Mouse (Mus musculus) liver, embryonic 11.5 days (tissue): Measurements from ENCODE around the gene Ogdh. TPM values are rescaled to one million over a fixed set of nuclear protein-coding genes. Genes with fewer than 3 reads are reported as not detected.
A peak's percentile ranks its signal among the peaks of the same experiment; 100 is the strongest.

ENCODE experiments used
- ATAC-seq: fragments of 200-750 bp; cut with Nextera tagmentation; replicated peaks from 2 replicates; pipeline ENCODE4 v1.8.0; 2017; ENCODE audit warnings: moderate number of reproducible peaks, mild to moderate bottlenecking, moderate TSS enrichment, moderate library complexity; ENCODE audit not compliant: low FRiP score
- DNase-seq: peaks from one replicate; pipeline ENCODE4 v3.0.0-alpha.2; 2017; ENCODE audit warnings: low spot score
- H3K27ac ChIP-seq: fragments of 300-500 bp; sonication (generic); 2 replicates; pipeline ENCODE4 v1.5.1; 2014; ENCODE audit warnings: mild to moderate bottlenecking, low read depth, low read length, control low read depth
- H3K27me3 ChIP-seq: fragments of 300-500 bp; sonication (generic); replicated peaks from 2 replicates; pipeline ENCODE4 v1.6.1; 2014; ENCODE audit warnings: low read length, mixed read lengths; ENCODE audit not compliant: control insufficient read depth, insufficient read depth
- H3K36me3 ChIP-seq: fragments of 300-500 bp; sonication (generic); 2 replicates; pipeline ENCODE4 v1.6.1; 2014; ENCODE audit warnings: mild to moderate bottlenecking, low read length, moderate library complexity, mixed read lengths; ENCODE audit not compliant: control insufficient read depth, insufficient read depth
- H3K4me1 ChIP-seq: fragments of 300-500 bp; sonication (generic); replicated peaks from 2 replicates; pipeline ENCODE4 v1.6.1; 2014; ENCODE audit warnings: low read length, mixed read lengths; ENCODE audit not compliant: control insufficient read depth, insufficient read depth
- H3K4me2 ChIP-seq: fragments of 300-500 bp; sonication (generic); 2 replicates; pipeline ENCODE4 v1.6.1; 2014; ENCODE audit warnings: mild to moderate bottlenecking, control low read depth, moderate library complexity
- H3K4me3 ChIP-seq: fragments of 300-500 bp; sonication (generic); 2 replicates; pipeline ENCODE4 v1.5.1; 2014; ENCODE audit warnings: low read depth, low read length, control low read depth
- H3K9ac ChIP-seq: fragments of 300-500 bp; sonication (generic); 2 replicates; pipeline ENCODE4 v1.6.1; 2014; ENCODE audit warnings: low read depth, low read length, control low read depth
- H3K9me3 ChIP-seq: fragments of 300-500 bp; sonication (generic); 2 replicates; pipeline ENCODE4 v1.6.1; 2016; ENCODE audit warnings: low read length, inconsistent platforms, mixed read lengths; ENCODE audit not compliant: control insufficient read depth
- WGBS: fragments of 180-500 bp; shearing (Covaris S2); extraction: QIAGEN DNeasy Blood & Tissue Kit; methylation state at CpG from one replicate; pipeline ENCODE4 v1.1.7; 2014; 5-methylcytosine and 5-hydroxymethylcytosine counted together
- polyA plus RNA-seq: library from polyadenylated mRNA; unstranded; fragments of >200 nt; fragmentation: Nextera tagmentation; extraction: Ambion mirVana; gene quantifications from 2 replicates; pipeline ENCODE4 v1.2.1, GENCODE M21; 2014

Gene Ogdh
- polyA plus RNA-seq, 1 experiment from 2014 or later, result 124 TPM

DNA sequence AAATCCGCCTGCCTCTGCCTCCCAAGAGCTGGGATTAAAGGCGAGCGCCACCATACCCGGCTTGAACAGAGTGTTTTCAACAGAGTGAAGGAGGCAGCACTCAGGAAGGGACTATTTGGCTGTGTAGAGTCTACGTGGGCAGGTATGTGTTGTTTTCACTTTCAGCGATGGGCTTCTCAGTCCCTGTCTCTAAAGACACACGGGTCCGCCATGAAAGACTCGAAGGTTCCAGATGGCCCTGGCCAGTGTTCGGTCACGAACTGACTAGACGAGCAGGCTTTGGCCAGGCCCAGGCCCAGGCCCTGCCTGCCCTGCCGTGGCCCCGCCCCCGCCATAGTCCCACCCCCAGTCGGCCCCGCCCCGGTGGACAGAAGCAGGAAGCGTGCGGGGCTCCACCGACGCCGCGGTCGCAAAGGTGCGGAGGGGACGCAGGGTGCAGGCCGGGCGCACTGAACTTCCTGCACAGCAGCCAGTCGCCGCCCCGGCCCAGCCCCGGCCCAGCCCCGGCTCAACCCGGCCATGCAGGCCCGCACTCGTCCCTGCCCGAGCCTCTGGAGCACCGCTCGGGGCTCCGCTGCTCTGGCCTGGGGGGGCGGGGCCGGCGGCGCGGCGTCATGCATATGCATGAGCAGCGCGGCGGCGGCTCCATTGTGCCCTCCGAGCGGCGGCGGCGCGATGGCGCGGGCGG, 97.4 kb downstream of the Ogdh start, which contains the start of gene Zmiz2:
Zmiz2 (plus strand) TSS at position 349 of the 688 bp plus-strand sequence.
- Histone ChIP-seq H3K4me2 (peak within 1 kb of the TSS; percentile 91), H3K4me3 (peak within 1 kb of the TSS; percentile 86), H3K27ac (peak within 1 kb of the TSS; percentile 96), H3K27me3 (no peaks in the 10 kb centered on the region), H3K36me3 (peaks cover 9% of the 10 kb centered on the region; the same call in 1 of the 2 replicates), H3K4me1 (peaks cover 27% of the 10 kb centered on the region), H3K9ac (peak within 1 kb of the TSS; percentile 77), H3K9me3 (no peaks in the 10 kb centered on the region)
- peak; percentile 98 for DNase-seq
- ATAC-seq, result peak; percentile 99
- 6% methylated on average over 43 of the region's 60 CpGs for WGBS

- peaks cover 9% of the 10 kb centered on the region; the same call in 1 of the 2 replicates for H3K36me3 ChIP-seq
- H3K27ac ChIP-seq, result peak overlapping the region; percentile 96
- H3K9me3 ChIP-seq, result no peaks in the 10 kb centered on the region
- ATAC-seq (peak; percentile 5; the same call in 1 of the 2 replicates), DNase-seq (peak; percentile 53)
- under 1% methylated on average over 40 of the region's 43 CpGs for WGBS
- peak overlapping the region; percentile 91 for H3K4me2 ChIP-seq
- H3K27me3 ChIP-seq, result no peaks in the 10 kb centered on the region
- peak overlapping the region; percentile 86 for H3K4me3 ChIP-seq
- H3K9ac ChIP-seq, result peak overlapping the region; percentile 77
- peaks cover 27% of the 10 kb centered on the region for H3K4me1 ChIP-seq
Measured at GRCm38 (mm10) chr11:6389483-6389921, 98.1 kb downstream of the Ogdh start.

DNA sequence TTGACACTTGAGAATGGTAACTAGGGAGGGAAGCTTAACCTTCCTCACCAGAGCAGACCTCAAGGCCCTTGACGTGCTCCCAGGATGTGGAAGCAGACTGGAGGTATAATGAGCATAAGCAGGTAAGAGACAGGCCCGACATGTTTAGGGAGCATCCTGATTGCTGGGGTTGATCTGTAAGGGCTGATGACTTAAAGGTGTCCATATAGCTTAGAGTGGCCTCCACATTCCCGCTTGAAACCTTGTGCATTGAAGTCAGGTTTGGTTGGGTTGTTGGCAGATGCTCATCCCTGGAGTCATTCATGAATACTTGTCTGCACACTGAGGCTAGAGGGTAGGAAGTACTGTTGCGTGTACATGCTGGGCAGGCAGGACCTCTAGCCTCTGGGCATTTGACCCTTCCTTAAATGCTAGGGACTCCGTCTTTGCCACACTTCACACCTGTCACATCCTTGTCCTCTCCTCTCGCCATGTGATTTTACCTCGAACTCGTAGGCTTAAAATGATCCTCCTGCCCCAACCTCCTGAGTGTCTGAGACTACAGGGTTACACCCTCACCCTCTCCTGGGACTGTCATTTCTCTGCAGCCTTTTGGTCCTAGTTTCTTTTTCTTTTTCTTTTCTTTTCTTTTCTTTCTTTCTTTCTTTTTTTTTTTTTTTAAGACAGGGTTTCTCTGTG, 99.1 kb downstream of the Ogdh start:
- Histone ChIP-seq H3K9ac (peak overlapping the region; percentile 77), H3K27ac (no peak overlapping the region), H3K4me2 (peak overlapping the region; percentile 91), H3K4me1 (peaks cover 27% of the 10 kb centered on the region), H3K27me3 (no peaks in the 10 kb centered on the region), H3K9me3 (no peaks in the 10 kb centered on the region), H3K4me3 (peak overlapping the region; percentile 86), H3K36me3 (peaks cover 9% of the 10 kb centered on the region; the same call in 1 of the 2 replicates)
- DNase-seq, result no peak
- 80% methylated on average over 8 of the region's 8 CpGs for WGBS
- ATAC-seq, result no peak

DNA sequence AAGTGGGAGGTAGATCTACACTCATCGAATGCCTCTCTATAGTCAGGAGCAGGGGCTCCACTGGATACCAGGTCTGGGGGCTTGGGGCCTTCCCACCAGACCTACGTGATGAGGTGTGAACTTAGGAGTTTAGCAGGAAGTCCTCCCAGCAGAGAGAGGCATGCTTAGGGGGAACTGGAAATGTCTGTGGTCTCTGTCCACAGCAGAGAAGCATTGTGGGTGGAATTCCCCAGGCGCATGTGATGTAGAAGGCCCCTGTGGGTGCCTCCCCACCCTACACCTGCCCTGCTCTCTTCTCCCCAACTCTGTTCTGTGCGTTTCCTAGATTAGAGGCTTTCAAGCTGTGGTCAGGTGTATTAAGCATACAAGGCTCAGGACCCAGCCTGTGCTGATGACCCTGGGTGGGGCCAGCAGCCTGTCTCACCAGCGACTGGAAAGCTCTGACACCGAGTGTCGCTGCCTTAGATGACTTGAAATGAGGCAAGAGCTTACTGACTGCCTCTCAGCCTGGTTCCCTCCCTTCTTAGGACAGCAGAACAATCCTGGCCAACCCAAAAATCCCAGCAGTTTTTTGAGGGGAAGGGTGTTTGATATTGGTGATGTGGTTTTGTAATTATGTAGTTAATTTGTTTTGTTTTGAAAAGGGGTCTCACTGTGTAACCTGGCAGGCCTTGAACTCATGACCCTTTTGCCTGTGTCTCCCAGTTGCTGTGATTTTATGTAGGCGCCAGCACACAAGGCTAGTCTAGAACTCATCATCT, 100.3 kb downstream of the Ogdh start:
- Histone ChIP-seq H3K4me1 (peaks cover 27% of the 10 kb centered on the region), H3K36me3 (peaks cover 19% of the 10 kb centered on the region; the same call in 1 of the 2 replicates), H3K9ac (no peak overlapping the region; the same call in 1 of the 2 replicates), H3K27ac (no peak overlapping the region), H3K4me2 (no peak overlapping the region), H3K4me3 (no peak overlapping the region), H3K9me3 (no peaks in the 10 kb centered on the region), H3K27me3 (no peaks in the 10 kb centered on the region)
- 77% methylated on average over 8 of the region's 8 CpGs for WGBS
- ATAC-seq (no peak), DNase-seq (no peak)

DNA sequence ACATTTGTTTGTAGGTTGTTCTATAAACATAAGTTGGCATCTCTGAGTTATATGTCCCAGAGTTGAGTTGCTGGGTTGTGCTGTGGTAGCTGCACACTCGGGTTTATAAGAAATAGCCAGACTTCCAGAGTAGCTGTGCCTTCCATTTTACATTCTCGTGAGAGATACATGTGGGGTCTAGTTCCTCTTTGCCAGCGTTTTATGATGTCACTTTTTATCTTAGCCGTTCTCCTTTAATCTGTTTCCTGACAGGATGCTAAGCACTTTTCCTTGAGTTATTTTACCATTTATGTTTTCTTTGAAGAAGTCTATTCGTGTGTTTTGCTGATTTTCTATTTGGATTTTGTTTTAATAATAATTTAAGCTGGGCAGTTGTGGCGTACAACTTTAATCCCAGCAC, 101.4 kb downstream of the Ogdh start:
- Histone ChIP-seq H3K4me1 (peaks cover 27% of the 10 kb centered on the region), H3K36me3 (peaks cover 29% of the 10 kb centered on the region; the same call in 1 of the 2 replicates), H3K9ac (no peak overlapping the region), H3K4me2 (no peak overlapping the region), H3K9me3 (no peaks in the 10 kb centered on the region), H3K27me3 (no peaks in the 10 kb centered on the region), H3K4me3 (no peak overlapping the region), H3K27ac (no peak overlapping the region)
- ATAC-seq (no peak), DNase-seq (no peak)
- 54% methylated on average over 6 of the region's 6 CpGs for WGBS

GRCm38 (mm10) chr11:6393866-6394265, 102.4 kb downstream of the Ogdh start:
- ATAC-seq (no peak), DNase-seq (no peak)
- H3K4me3 ChIP-seq, result no peak overlapping the region
- no peaks in the 10 kb centered on the region for H3K9me3 ChIP-seq
- peaks cover 27% of the 10 kb centered on the region for H3K4me1 ChIP-seq
- no peak overlapping the region for H3K27ac ChIP-seq
- peaks cover 38% of the 10 kb centered on the region; the same call in 1 of the 2 replicates for H3K36me3 ChIP-seq
- no peak overlapping the region for H3K9ac ChIP-seq
- 88% methylated on average over 1 of the region's 1 CpGs for WGBS
- H3K4me2 ChIP-seq, result no peak overlapping the region
- no peaks in the 10 kb centered on the region for H3K27me3 ChIP-seq

- Histone ChIP-seq H3K36me3 (peaks cover 48% of the 10 kb centered on the region), H3K27ac (no peak overlapping the region), H3K27me3 (no peaks in the 10 kb centered on the region), H3K9ac (no peak overlapping the region), H3K4me2 (no peak overlapping the region), H3K9me3 (no peaks in the 10 kb centered on the region), H3K4me3 (no peak overlapping the region), H3K4me1 (peaks cover 18% of the 10 kb centered on the region)
- ATAC-seq (no peak), DNase-seq (no peak)
- 91% methylated on average over 5 of the region's 5 CpGs for WGBS
Measured at GRCm38 (mm10) chr11:6395565-6395964, 104.1 kb downstream of the Ogdh start.

- no peak for DNase-seq
- Histone ChIP-seq H3K4me3 (no peak overlapping the region), H3K36me3 (peaks cover 61% of the 10 kb centered on the region), H3K9ac (no peak overlapping the region), H3K4me1 (no peaks in the 10 kb centered on the region), H3K4me2 (no peak overlapping the region), H3K27me3 (no peaks in the 10 kb centered on the region), H3K9me3 (no peaks in the 10 kb centered on the region), H3K27ac (no peak overlapping the region)
- 92% methylated on average over 10 of the region's 10 CpGs for WGBS
- ATAC-seq, result no peak
Measured at GRCm38 (mm10) chr11:6398141-6398540, 106.7 kb downstream of the Ogdh start.
